Mouse (Mus musculus) stomach, embryonic 15.5 days (tissue): ENCODE data around the gene Dhx38. TPM values are rescaled to one million over a fixed set of nuclear protein-coding genes. Genes with fewer than 3 reads are reported as not detected.
A peak's percentile ranks its signal among the peaks of the same experiment; 100 is the strongest.

Experiments
- ATAC-seq: fragments of 200-750 bp; cut with Nextera tagmentation; 2 replicates; pipeline ENCODE4 v1.8.0; 2017; ENCODE audit warnings: low read depth, moderate number of reproducible peaks, moderate TSS enrichment; ENCODE audit not compliant: insufficient read depth, low FRiP score
- H3K27ac ChIP-seq: fragments of 300-500 bp; sonication (generic); 2 replicates; pipeline ENCODE4 v1.5.1; 2015; ENCODE audit warnings: mild to moderate bottlenecking, inconsistent platforms
- H3K27me3 ChIP-seq: fragments of 300-500 bp; sonication (generic); replicated peaks from 2 replicates; pipeline ENCODE4 v1.6.1; 2015; ENCODE audit warnings: inconsistent platforms
- H3K36me3 ChIP-seq: fragments of 300-500 bp; sonication (generic); 2 replicates; pipeline ENCODE4 v1.6.1; 2015; ENCODE audit warnings: inconsistent platforms
- H3K4me1 ChIP-seq: fragments of 300-500 bp; sonication (generic); 2 replicates; pipeline ENCODE4 v1.6.1; 2015; ENCODE audit warnings: inconsistent platforms
- H3K4me2 ChIP-seq: fragments of 300-500 bp; sonication (generic); 2 replicates; pipeline ENCODE4 v1.6.1; 2015; ENCODE audit warnings: mild to moderate bottlenecking, inconsistent platforms
- H3K4me3 ChIP-seq: fragments of 300-500 bp; sonication (generic); replicated peaks from 2 replicates; pipeline ENCODE4 v1.5.1; 2015; ENCODE audit warnings: inconsistent platforms
- H3K9ac ChIP-seq: fragments of 300-500 bp; sonication (generic); 2 replicates; pipeline ENCODE4 v1.6.1; 2015; ENCODE audit warnings: inconsistent platforms
- H3K9me3 ChIP-seq: fragments of 300-500 bp; sonication (generic); 2 replicates; pipeline ENCODE4 v1.6.1; 2016; ENCODE audit warnings: inconsistent platforms
- WGBS: fragments of 180-500 bp; shearing (Covaris S2); methylation state at CpG from one replicate; pipeline ENCODE4 v1.1.7; 2015; 5-methylcytosine and 5-hydroxymethylcytosine counted together
- polyA plus RNA-seq: library from polyadenylated mRNA; unstranded; fragments of >200 nt; fragmentation: Nextera tagmentation; extraction: Ambion mirVana; gene quantifications from 2 replicates; pipeline ENCODE4 v1.2.1, GENCODE M21; 2015

Dhx38 gene
- 19.0 and 21.5 TPM in 2 replicates for polyA plus RNA-seq

GRCm38 (mm10) chr8:109565498-109566333 lies at the start of gene Dhx38, which contains the start of gene Txnl4b:
Dhx38 (minus strand) TSS chr8:109565861.
Txnl4b (plus strand) TSS chr8:109565892.
- Histone ChIP-seq H3K27me3 (no peaks in the 10 kb centered on the region), H3K9me3 (no peaks in the 10 kb centered on the region), H3K4me2 (peak within 1 kb of the TSS; percentile 73), H3K27ac (peak within 1 kb of the TSS; percentile 95), H3K9ac (peak within 1 kb of the TSS; percentile 91), H3K4me1 (peaks cover 9% of the 10 kb centered on the region), H3K36me3 (peaks cover 15% of the 10 kb centered on the region), H3K4me3 (peak within 1 kb of the TSS; percentile 90)
- under 1% methylated on average over 52 of the region's 52 CpGs for WGBS
- peak; percentile 100 for ATAC-seq

GRCm38 (mm10) chr8:109614243-109615210 lies 48.9 kb upstream of the Dhx38 start, which contains the start of gene Pkd1l3:
Pkd1l3 (plus strand) TSS chr8:109614517.
- WGBS, result 50% methylated on average over 27 of the region's 27 CpGs
- Histone ChIP-seq H3K36me3 (no peaks in the 10 kb centered on the region), H3K27ac (no peak within 1 kb of the TSS), H3K4me2 (peak within 1 kb of the TSS; percentile 2), H3K4me3 (no peak within 1 kb of the TSS), H3K9me3 (no peaks in the 10 kb centered on the region), H3K4me1 (no peaks in the 10 kb centered on the region), H3K27me3 (no peaks in the 10 kb centered on the region), H3K9ac (no peak within 1 kb of the TSS)
- ATAC-seq, result no peak

GRCm38 (mm10) chr8:109609153-109609502 lies 43.5 kb upstream of the Dhx38 start:
- Histone ChIP-seq H3K36me3 (no peaks in the 10 kb centered on the region), H3K9ac (no peak overlapping the region), H3K27ac (peak overlapping the region; percentile 98), H3K9me3 (no peaks in the 10 kb centered on the region), H3K4me3 (peak overlapping the region; percentile 71), H3K4me1 (peaks cover 9% of the 10 kb centered on the region), H3K27me3 (no peaks in the 10 kb centered on the region), H3K4me2 (peak overlapping the region; percentile 87)
- no peak for ATAC-seq
- WGBS, result 12% methylated on average over 5 of the region's 5 CpGs

GRCm38 (mm10) chr8:109608271-109609152 lies 42.9 kb upstream of the Dhx38 start, which contains the start of gene Dhodh:
Dhodh (minus strand) TSS chr8:109608673.
- Histone ChIP-seq H3K4me3 (peak within 1 kb of the TSS; percentile 71), H3K27ac (peak within 1 kb of the TSS; percentile 98), H3K27me3 (no peaks in the 10 kb centered on the region), H3K4me1 (peaks cover 9% of the 10 kb centered on the region), H3K4me2 (peak within 1 kb of the TSS; percentile 87), H3K9me3 (no peaks in the 10 kb centered on the region), H3K9ac (peak within 1 kb of the TSS; percentile 19; the same call in 1 of the 2 replicates), H3K36me3 (0 out of 2 replicates have a peak, but pooled peaks cover 3% of the 10 kb centered on the region)
- 0% methylated on average over 42 of the region's 42 CpGs for WGBS
- peak; percentile 99 for ATAC-seq

GRCm38 (mm10) chr8:109607650-109608049 lies 42.0 kb upstream of the Dhx38 start:
- no peaks in the 10 kb centered on the region for H3K9me3 ChIP-seq
- H3K4me2 ChIP-seq, result peak overlapping the region; percentile 87
- H3K4me1 ChIP-seq, result peaks cover 9% of the 10 kb centered on the region
- H3K27ac ChIP-seq, result 0 out of 2 replicates have a peak overlapping the region, but pooled peaks have one; percentile 98
- H3K4me3 ChIP-seq, result peak overlapping the region; percentile 71
- no peaks in the 10 kb centered on the region for H3K27me3 ChIP-seq
- H3K36me3 ChIP-seq, result 0 out of 2 replicates have a peak, but pooled peaks cover 5% of the 10 kb centered on the region
- peak overlapping the region; percentile 19; the same call in 1 of the 2 replicates for H3K9ac ChIP-seq
- no peak for ATAC-seq
- WGBS, result 11% methylated on average over 12 of the region's 12 CpGs

- no peak for ATAC-seq
- Histone ChIP-seq H3K27ac (no peak overlapping the region), H3K36me3 (0 out of 2 replicates have a peak, but pooled peaks cover 5% of the 10 kb centered on the region), H3K27me3 (no peaks in the 10 kb centered on the region), H3K4me2 (no peak overlapping the region), H3K4me3 (no peak overlapping the region), H3K4me1 (peaks cover 9% of the 10 kb centered on the region), H3K9ac (no peak overlapping the region), H3K9me3 (no peaks in the 10 kb centered on the region)
- WGBS, result 73% methylated on average over 2 of the region's 2 CpGs
These were observed 41.1 kb upstream of the Dhx38 start for GRCm38 (mm10) chr8:109606725-109607124.

GRCm38 (mm10) chr8:109595854-109596253 lies 30.2 kb upstream of the Dhx38 start:
- ATAC-seq, result no peak
- Histone ChIP-seq H3K4me1 (no peaks in the 10 kb centered on the region), H3K36me3 (peaks cover 11% of the 10 kb centered on the region; the same call in 1 of the 2 replicates), H3K27ac (no peak overlapping the region), H3K4me2 (no peak overlapping the region), H3K4me3 (no peak overlapping the region), H3K27me3 (no peaks in the 10 kb centered on the region), H3K9ac (no peak overlapping the region), H3K9me3 (no peaks in the 10 kb centered on the region)
- 48% methylated on average over 8 of the region's 8 CpGs for WGBS

- H3K36me3 ChIP-seq, result peaks cover 8% of the 10 kb centered on the region; the same call in 1 of the 2 replicates
- H3K9me3 ChIP-seq, result no peaks in the 10 kb centered on the region
- H3K4me2 ChIP-seq, result no peak overlapping the region
- no peaks in the 10 kb centered on the region for H3K4me1 ChIP-seq
- ATAC-seq, result no peak
- no peak overlapping the region for H3K9ac ChIP-seq
- H3K4me3 ChIP-seq, result no peak overlapping the region
- H3K27ac ChIP-seq, result no peak overlapping the region
- WGBS, result 58% methylated on average over 6 of the region's 6 CpGs
- H3K27me3 ChIP-seq, result no peaks in the 10 kb centered on the region
These were observed 27.6 kb upstream of the Dhx38 start for GRCm38 (mm10) chr8:109593117-109593788.

GRCm38 (mm10) chr8:109592164-109592563 lies 26.5 kb upstream of the Dhx38 start:
- Histone ChIP-seq H3K4me1 (0 out of 2 replicates have a peak, but pooled peaks cover 2% of the 10 kb centered on the region), H3K9ac (no peak overlapping the region), H3K4me3 (no peak overlapping the region), H3K36me3 (peaks cover 8% of the 10 kb centered on the region; the same call in 1 of the 2 replicates), H3K9me3 (no peaks in the 10 kb centered on the region), H3K4me2 (no peak overlapping the region), H3K27ac (no peak overlapping the region), H3K27me3 (no peaks in the 10 kb centered on the region)
- no peak for ATAC-seq
- 80% methylated on average over 5 of the region's 5 CpGs for WGBS

- Histone ChIP-seq H3K9me3 (no peaks in the 10 kb centered on the region), H3K27me3 (no peaks in the 10 kb centered on the region), H3K27ac (no peak overlapping the region), H3K36me3 (peaks cover 8% of the 10 kb centered on the region; the same call in 1 of the 2 replicates), H3K4me2 (no peak overlapping the region), H3K4me3 (no peak overlapping the region), H3K4me1 (0 out of 2 replicates have a peak, but pooled peaks cover 5% of the 10 kb centered on the region), H3K9ac (no peak overlapping the region)
- 84% methylated on average over 3 of the region's 3 CpGs for WGBS
- ATAC-seq, result no peak
These were observed 25.7 kb upstream of the Dhx38 start for GRCm38 (mm10) chr8:109591367-109591766.
